Mouse (Mus musculus): ENCODE measurements at regions not wholly inside any gene's neighbourhood (a gene's known extent, or its start where the extent isn't known, plus 50 kb on each side); places are given as distances from the start of the nearest gene placed in this dataset.

DNA sequence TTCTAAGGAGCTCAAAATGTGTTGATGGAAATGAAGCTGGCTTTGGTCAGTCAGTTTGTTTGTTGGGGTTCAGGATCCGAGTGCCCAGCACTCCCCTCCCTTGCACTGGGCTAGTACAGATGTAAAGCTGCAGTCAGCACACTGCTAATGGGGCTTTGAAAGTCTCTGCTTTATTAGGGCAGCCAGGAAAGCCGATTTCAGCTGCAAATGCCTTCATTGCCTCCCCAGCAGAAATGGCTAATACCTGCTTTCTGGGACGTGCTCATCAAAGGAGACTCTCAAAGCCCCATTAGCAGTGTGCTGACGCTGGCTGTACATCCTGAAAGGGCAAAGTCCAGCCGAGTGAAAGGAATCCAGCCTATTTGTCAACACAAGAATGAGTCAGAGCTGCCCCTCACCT lies 55.2 kb upstream of the Cadm1 start:
- DNase-seq (ENCODE audit: low spot score) (no peak), ATAC-seq (ENCODE audit: low FRiP score) (no peak)
- no peaks in the 10 kb centered on the region for H3K27me3 ChIP-seq (ENCODE audit: control insufficient read depth, insufficient read depth, low read length)
- H3K27ac ChIP-seq = no peak overlapping the region
- no peaks in the 10 kb centered on the region for H3K4me1 ChIP-seq (replicated peaks; ENCODE audit: control insufficient read depth, insufficient read depth, low read length)
- no peaks in the 10 kb centered on the region for H3K9me3 ChIP-seq (ENCODE audit: control insufficient read depth, low read length)
- H3K9ac ChIP-seq = no peak overlapping the region
- no peaks in the 10 kb centered on the region for H3K36me3 ChIP-seq (replicated peaks; ENCODE audit: control insufficient read depth, insufficient read depth)
- no peak overlapping the region for H3K4me2 ChIP-seq (replicated peaks)
- H3K4me3 ChIP-seq (replicated peaks; ENCODE audit: low read length) = no peak overlapping the region
- 40% methylated on average over 5 of the region's 5 CpGs for WGBS

DNA sequence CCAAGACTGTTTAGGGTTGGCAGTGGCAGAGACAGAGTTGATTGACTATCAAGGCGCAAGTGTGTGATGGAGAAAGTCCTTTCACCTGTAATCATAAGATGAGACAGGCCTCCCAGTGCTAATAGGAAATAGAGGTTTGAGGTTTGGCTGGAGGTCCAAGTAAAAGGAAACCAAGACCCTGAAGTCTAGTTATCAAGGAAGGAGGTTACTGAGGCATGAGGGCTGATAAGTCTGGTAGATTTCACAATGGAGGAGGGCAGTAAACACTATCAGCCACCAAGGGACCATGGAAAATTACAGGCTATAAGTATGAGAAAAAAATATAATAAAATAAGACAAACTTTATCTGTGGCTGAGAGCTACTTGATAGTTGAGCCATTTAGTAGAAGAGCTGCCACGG lies 52.1 kb upstream of the Cadm1 start:
- no peaks in the 10 kb centered on the region for H3K36me3 ChIP-seq (replicated peaks; ENCODE audit: control insufficient read depth, insufficient read depth)
- H3K9me3 ChIP-seq (ENCODE audit: control insufficient read depth, low read length) = no peaks in the 10 kb centered on the region
- ATAC-seq (ENCODE audit: low FRiP score) (no peak), DNase-seq (ENCODE audit: low spot score) (no peak)
- H3K4me2 ChIP-seq (replicated peaks) = no peak overlapping the region
- no peak overlapping the region for H3K9ac ChIP-seq
- no peaks in the 10 kb centered on the region for H3K27me3 ChIP-seq (ENCODE audit: control insufficient read depth, insufficient read depth, low read length)
- 88% methylated on average over 2 of the region's 2 CpGs for WGBS
- no peak overlapping the region for H3K4me3 ChIP-seq (replicated peaks; ENCODE audit: low read length)
- no peaks in the 10 kb centered on the region for H3K4me1 ChIP-seq (replicated peaks; ENCODE audit: control insufficient read depth, insufficient read depth, low read length)
- H3K27ac ChIP-seq = no peak overlapping the region

Data from hindbrain, embryonic 14.5 days (tissue).